Mouse (Mus musculus): Measurements from ENCODE around the gene Ren1.

The Ren1 gene

GRCm38 (mm10) chr1:133377547-133377946, 27.2 kb downstream of the Ren1 start:
- DNase-seq (ENCODE audit: low read depth), result no peak

- no peak for DNase-seq (ENCODE audit: low read depth)
Measured at GRCm38 (mm10) chr1:133379254-133379985, 29.1 kb downstream of the Ren1 start.

GRCm38 (mm10) chr1:133379986-133380320, 29.6 kb downstream of the Ren1 start:
- no peak for DNase-seq (ENCODE audit: low read depth)

- no peak for DNase-seq (ENCODE audit: low read depth)
Measured at GRCm38 (mm10) chr1:133380347-133381065, 30.2 kb downstream of the Ren1 start.

GRCm38 (mm10) chr1:133382008-133382407, 31.7 kb downstream of the Ren1 start:
- DNase-seq (ENCODE audit: low read depth), result peak; percentile 15

- DNase-seq (ENCODE audit: low read depth), result no peak
Measured at GRCm38 (mm10) chr1:133382552-133383155, 32.3 kb downstream of the Ren1 start.

- DNase-seq (ENCODE audit: low read depth), result no peak
Measured at GRCm38 (mm10) chr1:133383157-133383783, 33.0 kb downstream of the Ren1 start.

GRCm38 (mm10) chr1:133385506-133385905, 35.2 kb downstream of the Ren1 start:
- DNase-seq (ENCODE audit: low read depth), result peak; percentile 13

- no peak for DNase-seq (ENCODE audit: low read depth)
Measured at GRCm38 (mm10) chr1:133386209-133386608, 35.9 kb downstream of the Ren1 start.

- no peak for DNase-seq (ENCODE audit: low read depth)
Measured at GRCm38 (mm10) chr1:133387539-133388268, 37.4 kb downstream of the Ren1 start.

- DNase-seq (ENCODE audit: low read depth), result no peak
Measured at GRCm38 (mm10) chr1:133394702-133395101, 44.4 kb downstream of the Ren1 start.

- no peak for DNase-seq (ENCODE audit: low read depth)
Measured at GRCm38 (mm10) chr1:133396693-133397092, 46.4 kb downstream of the Ren1 start.

- no peak for DNase-seq (ENCODE audit: low read depth)
Measured at GRCm38 (mm10) chr1:133397094-133397482, 46.8 kb downstream of the Ren1 start.

- DNase-seq (ENCODE audit: low read depth), result no peak
Measured at GRCm38 (mm10) chr1:133397483-133398237, 47.4 kb downstream of the Ren1 start.

- no peak for DNase-seq (ENCODE audit: low read depth)
Measured at GRCm38 (mm10) chr1:133400014-133400725, 49.9 kb downstream of the Ren1 start.

GRCm38 (mm10) chr1:133404005-133404404, 53.7 kb downstream of the Ren1 start:
- no peak for DNase-seq (ENCODE audit: low read depth)

GRCm38 (mm10) chr1:133406614-133407013, 56.3 kb downstream of the Ren1 start:
- DNase-seq (ENCODE audit: low read depth), result no peak

- no peak for DNase-seq (ENCODE audit: low read depth)
Measured at GRCm38 (mm10) chr1:133407436-133407835, 57.1 kb downstream of the Ren1 start.

GRCm38 (mm10) chr1:133408321-133408720, 58.0 kb downstream of the Ren1 start:
- no peak for DNase-seq (ENCODE audit: low read depth)

- DNase-seq (ENCODE audit: low read depth), result no peak
Measured at GRCm38 (mm10) chr1:133408880-133409516, 58.7 kb downstream of the Ren1 start.

Data from fibroblast of lung, adult 2 months (primary cell).